Mouse (Mus musculus) urinary bladder, postnatal 36 days (tissue): ENCODE data around the gene Heatr6.

Experiments used
- DNase-seq, 2 experiments: peaks; one replicate each; pipeline ENCODE4 v3.0.0; 2022; ENCODE audit warnings: low spot score in 2 of 2, mixed read lengths in 1 of 2

Heatr6 gene

DNA sequence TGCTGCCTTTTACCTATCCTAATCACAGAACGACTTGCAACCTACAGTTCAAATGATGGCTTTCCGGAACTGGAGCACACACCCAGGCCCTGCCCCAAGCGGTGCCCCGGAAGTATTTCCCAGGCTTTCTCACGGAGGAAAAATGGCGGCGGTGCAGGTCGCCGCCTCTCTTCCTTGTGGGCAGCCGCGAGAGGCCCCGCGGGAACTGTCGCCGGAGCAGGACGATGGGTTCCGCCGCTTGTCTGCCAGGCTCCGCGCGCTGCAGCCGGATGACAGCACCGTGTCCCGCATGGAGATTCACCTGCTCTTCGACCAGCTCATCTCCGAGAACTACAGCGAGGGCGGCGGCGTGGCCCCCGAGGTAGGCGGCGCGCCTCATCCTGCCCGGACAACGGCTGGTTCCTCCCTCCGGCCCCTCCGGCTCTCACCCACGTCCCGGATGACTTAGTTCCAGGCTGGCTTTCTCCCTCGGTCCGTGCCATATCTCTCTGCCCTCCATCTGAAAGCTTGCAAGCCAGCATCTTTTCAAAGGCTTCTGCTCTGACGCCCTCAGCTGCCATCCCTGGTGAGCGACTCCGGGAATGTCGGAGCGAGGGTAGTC is at the start of gene Heatr6:
Gene Heatr6 (plus strand): TSS at position 116 of the 601 bp plus-strand sequence.
- peak; percentile 83 to 88 for DNase-seq

DNA sequence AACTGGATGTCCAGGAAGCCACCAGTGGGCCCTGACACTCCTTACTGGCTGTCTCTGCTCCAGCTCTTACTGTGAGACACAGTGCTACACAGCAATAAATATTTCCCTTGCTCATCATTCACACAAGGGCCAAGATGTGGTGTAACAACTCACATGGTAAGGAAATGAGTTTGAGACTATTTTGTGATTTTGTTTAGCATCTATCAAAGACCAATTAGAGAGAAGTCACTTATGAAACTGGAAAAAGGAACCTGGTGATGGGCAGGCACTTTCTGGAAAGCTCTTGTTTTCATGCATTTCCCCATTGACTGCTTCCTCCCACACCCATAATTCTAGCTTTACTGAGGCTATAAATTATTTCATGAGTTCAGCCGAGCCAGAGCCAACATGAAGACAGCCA is 49.8 kb upstream of the Heatr6 start, which contains the start of gene Wfdc17:
Gene Wfdc17 (plus strand): TSS at position 287 of the 400 bp plus-strand sequence.
- DNase-seq = no peak

DNA sequence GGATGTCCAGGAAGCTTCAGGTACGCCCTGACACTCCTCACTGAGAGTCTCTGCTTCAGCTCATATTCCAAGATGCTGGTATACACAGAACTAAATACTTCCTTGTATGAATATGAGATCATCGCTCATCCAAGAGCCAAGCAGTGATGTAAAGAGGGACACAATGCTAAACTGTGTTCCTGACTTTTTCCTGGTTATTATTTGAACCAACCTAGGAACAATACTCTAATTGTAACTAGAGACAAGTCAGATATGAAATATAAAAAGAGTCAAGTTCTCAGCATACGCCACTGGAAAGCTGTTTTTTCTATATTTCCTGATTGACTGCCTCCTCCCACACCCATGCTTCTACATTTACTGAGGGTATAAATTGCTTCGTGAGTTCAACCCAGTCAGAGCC is 44.8 kb upstream of the Heatr6 start, which contains the start of gene Wfdc18:
Gene Wfdc18 (plus strand): TSS at position 301 of the 400 bp plus-strand sequence.
- DNase-seq = no peak

DNA sequence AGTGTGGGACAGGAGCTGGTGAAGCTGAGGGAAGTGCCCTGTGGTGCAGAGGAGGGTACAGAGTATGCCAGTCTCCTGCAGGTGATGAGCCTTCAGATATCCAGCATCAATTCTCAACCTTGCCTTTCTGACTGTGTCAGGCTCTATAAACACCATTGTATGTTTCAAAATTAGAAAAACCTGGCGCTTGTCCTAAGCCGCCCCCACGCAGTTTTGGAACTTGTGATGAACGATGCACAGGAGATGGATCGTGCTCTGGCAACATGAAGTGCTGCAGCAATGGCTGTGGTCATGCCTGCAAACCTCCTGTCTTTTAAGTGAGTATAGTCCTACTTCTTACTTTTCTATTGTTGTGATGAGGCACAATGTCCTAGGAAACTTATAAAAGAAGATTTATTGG is 43.8 kb upstream of the Heatr6 start:
- DNase-seq = no peak

DNA sequence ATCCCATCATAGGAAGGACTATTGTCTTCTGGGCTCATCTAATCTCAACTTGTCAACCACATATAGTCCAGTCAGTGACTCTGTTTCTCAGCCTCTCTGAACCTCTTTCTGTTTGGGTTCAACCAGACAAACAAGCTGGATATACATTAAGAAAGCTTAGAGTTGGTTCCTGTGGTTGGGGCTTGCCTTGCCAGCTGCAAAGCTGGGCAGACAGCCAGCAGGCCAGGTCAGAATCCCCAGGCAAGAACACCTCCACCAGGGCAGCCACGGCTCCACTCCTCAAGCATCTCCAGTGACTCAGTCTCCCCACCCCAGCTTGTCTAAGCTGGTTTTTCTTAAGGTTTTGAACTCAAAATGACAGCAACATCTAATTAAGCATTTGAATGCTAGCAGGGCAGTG is 40.8 kb upstream of the Heatr6 start:
- DNase-seq = no peak

DNA sequence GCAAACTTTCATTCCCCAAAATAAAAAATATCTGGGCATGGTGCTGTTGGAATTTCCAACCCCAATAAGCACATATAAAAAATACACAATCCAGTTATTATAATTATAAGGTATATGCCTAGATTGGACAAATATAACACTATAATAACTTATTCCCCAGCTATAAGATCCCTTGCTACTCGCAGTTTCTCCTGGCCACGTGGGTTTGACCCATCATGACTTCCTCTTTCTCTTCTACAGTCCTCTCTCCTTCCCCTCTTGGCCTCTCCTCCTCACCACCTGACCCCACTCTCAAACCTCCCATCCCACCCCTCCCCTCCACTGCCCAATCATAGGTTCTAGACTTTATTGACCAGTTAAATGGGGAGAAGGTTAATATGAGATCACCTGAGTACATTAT is 39.6 kb upstream of the Heatr6 start:
- no peak for DNase-seq

DNA sequence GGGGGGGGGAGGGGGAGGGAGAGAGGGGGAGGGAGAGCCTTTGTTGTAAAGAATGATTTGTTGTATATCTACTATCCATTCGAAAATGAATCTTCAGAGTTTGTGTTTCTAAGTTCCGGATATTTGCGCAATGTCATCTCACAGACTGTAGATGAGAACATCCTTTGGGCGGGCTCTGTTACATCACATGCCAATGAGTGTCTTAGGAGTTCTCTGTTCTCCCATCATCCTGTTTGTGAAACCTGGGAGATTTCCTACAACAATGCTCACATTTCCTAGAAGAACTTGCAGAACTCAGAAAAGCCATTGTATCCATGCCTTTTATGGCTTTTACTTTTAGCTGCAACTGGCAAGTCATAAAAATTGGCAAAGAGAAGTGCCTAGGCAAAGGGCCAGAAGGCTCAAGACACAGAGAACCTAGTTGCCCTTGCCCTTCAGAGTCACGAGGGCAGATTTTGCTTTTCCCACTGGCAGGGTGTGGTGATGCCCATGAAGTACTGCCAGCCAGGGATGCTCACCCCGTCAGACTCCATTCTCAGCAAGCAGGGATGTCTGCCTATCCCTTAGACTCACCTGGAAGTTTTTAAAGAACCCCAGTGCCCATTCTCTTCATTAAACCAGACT is 36.3 kb upstream of the Heatr6 start:
- peak in 1 of 2 experiments; percentile 12 for DNase-seq

DNA sequence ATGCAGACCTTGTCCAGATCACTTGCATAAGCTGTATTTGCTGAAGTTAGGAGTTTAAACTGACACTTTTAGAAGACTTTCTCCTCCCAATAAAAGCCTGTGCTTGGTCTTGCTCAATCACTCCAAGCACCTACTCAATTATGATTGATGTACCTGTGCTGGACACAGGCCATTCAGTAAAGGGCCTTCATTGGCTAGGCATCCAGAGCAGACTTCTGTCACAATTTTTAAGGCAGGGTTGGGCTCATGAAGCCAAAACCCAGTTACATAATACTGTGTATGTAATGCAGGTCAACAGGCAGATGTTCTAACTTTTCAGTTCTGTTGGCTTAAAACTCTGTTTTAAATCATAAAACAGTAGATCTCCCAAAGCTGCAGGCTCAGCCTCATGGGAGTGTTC is 32.7 kb upstream of the Heatr6 start:
- DNase-seq = no peak

DNA sequence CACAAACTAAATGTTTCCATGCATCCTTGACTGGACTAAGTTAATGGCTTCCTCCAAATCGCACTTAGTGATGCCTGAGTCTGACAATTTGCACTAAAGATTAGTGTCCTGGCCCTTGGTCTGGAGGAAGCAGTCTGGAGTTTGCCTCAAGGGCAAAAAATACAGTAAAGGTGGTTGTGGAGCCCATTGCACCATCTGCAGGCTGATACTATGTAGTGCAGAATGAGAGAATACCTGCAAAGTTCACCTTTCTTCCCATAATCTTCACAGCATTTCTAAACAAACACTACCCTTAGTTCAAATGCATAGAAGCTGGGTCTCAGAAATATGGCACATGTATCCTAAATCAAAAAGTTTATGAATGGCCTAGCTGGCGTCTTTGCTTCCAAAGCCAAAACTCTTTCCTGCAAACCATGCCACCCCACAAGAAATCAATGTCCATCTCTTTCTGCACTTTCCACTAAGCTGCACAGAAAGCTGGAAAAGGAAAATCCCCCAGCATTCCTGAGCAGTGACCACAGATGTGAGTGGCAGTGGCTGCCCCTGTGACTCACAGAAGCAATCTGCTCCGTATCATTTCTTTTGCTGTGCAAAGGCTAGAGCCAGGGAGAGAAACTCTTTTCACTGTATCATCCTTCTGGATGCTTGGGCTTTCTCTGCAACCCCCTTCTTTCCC is 24.6 kb upstream of the Heatr6 start:
- DNase-seq = no peak

DNA sequence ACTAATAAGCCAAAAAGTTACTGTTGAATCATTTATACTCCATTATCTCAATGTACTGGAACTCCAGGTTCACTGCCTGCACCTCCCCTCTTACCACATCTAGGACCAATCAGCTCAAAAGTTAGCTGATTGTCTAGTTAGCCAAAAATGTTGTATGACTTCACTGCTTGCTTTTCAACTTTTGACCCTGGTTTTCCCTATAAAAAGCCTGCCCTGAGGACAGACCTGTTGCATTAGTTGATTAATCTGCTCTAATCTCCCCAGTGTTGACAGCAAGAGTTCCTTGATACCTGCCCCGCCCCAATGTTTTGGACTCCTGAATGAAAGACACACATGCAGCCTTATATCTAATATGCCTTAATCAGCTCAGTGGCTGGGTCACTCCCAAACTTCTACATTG is 22.4 kb upstream of the Heatr6 start:
- DNase-seq = no peak

DNA sequence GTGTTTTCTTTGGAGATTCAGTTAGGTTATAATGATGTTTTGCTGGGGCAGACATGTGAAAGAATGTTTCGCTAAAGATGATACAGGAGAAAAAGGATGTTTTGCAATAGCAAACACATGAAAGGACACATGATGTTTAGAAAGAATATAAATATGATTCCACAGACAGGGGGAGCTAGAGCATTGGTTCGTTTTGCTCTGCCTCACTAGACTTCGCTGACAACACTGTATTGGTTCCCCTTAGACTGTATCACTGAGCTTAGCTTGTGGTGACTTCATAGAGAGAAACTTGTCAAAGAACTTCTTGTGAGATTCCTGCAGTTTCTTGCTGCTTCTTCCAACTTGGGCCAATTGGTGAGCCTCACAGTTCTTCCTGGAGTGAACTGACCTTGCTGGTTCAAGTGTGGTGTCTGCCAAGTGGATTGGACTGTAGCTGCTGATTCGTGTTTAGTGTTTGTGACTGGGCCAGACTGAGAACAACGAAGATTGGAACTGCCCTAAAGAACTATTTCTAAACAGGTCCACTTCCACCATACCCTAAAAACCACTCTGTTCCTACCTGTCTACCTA is 20.3 kb upstream of the Heatr6 start:
- no peak for DNase-seq

DNA sequence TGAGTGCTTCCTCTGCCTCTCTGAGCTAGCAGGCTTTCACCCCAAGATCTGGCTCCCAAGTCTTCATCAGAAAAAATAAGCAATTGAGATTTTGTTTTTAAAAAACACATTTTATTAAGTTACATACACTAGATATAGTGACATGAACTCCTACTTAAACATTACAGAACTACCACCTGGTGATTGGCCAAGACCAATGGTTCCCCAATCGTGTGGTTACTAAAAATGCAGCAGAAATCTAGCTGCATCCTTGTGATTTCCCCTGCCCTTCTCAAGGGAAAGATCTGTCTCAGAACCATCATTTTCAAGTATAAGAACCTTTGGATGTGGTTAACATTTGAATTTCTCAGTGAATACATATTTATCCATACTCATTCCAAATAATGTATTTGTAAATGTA is 19.3 kb upstream of the Heatr6 start:
- no peak for DNase-seq

DNA sequence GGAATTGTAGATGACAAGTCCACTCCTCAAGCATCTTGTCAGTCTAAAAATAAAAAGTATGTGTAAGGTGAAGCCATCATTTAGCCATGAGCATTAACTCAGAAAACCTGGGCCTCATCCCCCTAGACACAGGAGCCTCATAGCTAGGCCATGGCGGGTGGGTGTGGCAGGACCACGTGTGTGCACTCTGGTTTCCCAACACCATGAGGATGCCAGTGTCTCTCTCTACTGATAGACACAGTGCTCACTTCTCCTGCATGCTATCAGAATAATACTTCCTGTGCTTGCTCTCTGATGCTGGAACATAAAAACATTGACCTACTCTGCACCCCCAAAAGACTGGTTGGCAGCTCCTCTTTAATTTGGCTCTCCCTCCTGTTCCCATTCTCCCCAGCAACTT is 17.6 kb upstream of the Heatr6 start:
- no peak for DNase-seq

DNA sequence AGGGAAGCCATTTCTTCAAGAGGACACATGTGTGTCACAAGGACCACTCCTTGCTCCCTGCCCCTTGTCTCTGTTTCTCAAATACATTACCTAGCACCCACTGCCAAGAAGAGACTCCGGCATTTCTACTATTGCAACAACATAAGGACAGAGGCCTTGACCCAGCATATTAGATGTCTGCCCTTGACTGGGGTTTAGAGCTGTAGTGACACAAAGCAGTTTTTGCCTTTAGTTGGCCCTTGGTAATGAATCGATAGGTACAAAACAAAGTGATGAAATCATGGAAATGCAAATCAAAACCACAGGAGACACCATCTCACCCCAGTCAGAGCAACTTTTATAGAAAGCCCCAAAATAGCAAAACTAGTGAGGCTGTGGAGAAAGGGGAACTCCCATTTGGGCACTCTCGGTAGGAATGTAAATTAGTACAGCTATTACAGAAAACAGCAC is 16.4 kb upstream of the Heatr6 start:
- DNase-seq = no peak

DNA sequence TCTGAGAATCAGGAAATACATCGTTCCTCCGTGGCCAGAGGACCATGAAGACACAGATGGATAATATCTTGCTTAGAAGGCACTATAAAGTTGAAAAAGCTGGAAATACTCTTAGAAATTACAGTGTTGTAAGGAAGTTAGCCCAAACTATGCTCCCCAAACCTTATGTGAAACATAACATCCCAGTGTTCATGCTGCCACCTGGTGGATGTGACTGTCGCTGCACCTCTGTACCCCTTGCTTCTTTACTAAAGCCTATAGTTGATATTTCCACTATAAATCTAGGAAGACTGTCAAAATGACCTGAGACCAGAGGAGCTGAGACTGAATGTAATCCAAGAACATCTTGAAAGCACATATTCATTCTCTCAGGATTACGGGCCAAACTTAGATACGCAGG is 14.3 kb upstream of the Heatr6 start:
- DNase-seq = peak; percentile 61 to 68

DNA sequence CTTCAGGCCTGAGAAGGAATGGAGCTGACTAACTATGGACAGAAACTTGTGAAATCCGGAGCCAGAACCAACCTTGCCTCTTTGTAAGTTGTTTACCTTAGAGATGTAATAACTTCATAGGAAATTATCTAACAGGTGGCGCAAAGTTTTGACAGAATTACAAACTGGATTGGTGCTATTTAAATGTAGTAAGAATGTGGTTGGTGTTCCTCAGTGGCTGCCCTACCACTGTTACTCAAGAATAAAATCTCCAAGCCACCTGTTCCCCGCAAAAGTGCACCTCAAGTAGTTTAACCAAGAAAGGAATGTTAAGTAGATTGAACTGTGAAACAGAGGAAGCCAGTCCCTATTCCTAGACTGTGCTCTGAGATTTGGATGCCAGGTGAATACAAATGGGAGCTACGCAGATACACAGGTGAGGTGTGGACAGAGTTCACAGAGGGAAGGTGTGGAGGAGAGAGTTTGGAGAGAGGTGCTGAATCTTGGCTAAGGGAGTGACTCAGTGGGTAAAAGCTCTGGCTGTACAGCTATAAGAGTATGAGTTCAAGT is 13.0 kb upstream of the Heatr6 start:
- DNase-seq = no peak

DNA sequence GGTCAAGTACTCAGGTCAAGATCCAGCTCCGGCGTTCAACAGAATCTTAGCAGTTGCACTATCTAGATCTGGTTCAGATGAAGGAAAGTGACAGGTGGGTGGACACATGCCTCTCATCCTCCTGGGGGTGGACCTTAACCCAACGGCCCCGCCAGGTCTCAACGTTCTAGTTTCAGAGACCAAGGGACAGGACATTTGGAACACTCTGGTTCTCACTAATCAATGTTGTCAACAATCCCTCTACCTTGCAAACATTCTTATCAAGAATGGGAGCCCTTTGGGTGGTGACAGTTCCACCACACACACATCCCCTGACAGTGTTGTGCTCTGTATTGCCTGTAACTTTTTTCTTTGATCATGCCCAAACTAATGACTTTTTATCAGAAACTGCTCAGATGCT is 11.7 kb upstream of the Heatr6 start:
- DNase-seq = no peak

DNA sequence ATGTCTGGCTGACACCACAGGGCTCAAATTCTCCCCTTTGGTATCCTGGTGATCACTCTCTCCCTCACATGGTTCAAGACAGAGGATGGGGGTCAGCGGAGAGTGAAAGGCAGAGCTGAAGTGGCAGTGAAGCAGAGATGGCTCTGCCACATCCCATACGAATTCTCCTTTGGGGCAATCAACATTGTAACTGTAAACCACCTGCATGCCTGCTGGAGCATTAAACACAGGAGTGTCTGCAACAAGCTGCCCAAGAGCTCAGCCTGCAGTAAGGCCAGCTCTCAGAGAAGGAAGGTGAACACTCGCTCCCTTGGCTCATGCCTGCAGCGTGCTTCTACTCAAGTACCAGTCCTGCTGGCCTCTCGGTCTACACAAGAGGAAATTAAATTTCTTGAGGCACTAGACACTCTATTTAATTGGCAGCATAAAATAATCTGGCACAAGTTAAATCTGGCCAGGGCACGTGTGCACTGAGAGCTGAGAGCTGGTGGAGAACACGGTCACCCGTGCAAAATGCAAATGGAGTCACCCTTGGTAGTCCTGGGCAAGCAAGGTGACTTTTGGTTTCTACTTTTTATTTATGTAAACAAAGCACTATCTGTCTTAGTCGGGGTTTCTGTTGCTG is 10.7 kb upstream of the Heatr6 start:
- DNase-seq = no peak

DNA sequence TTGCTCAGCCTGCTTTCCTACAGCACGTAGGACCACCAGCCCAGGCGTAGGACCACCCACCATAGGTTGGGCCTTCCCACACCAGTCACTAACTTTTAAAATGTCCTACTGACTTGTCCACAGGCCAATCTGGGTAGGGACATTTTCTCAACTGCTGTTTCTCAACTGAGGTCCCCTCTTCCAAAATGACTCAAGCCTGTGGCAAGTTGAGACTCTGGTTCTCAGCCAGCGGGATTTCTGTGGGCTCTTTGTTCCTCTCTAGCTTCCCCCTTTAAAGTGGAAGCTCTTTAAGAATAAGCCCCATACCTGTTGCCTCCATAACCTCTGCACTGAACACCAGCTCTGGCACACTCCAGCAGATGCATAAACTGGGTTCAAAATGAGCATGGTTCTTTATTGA is 10.0 kb upstream of the Heatr6 start:
- no peak for DNase-seq

DNA sequence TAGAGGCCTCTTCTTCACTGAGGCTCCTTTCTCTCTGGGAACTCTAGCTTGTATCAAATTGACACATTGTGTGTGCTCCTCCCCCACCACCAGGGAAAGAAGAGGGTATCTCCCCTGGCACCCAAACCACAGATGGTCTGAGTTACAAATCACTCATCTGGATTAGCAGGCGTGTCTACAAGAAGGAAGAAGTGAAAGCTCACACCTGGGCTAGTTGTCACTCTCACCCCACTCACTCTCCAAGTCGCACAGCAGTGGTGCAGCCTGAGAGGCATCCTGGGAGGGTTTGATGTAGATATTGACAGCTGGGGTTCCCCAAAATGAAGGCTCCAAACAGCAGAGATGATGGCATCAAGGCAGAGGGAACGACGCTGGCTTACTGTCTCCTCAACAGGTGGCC is 7.3 kb upstream of the Heatr6 start:
- no peak for DNase-seq

DNA sequence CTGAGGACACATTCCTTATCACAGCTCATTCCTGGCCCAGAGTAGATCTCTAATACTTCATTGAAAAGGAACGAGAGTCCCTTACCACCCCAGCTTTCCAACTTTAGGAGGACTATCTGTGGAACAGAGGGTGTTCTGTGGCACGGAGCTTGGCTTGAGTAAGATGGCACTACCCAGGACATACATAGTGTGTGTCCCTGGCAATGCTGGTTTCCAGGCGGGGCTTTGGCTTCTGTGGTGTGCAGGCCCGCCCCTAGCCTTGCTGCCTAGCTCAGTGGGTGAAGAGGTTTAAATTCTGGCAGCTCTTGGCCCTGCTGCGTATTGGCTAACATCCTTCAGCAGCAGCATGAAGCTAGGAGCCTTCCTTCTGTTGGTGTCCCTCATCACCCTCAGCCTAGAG is 6.8 kb upstream of the Heatr6 start, which contains the start of gene Wfdc21:
Gene Wfdc21 (plus strand): TSS at position 260 of the 400 bp plus-strand sequence.
- DNase-seq = no peak
